Mouse (Mus musculus): ENCODE data around the gene Kctd2.

The Kctd2 gene

GRCm38 (mm10) chr11:115400630-115401391, 19.1 kb upstream of the Kctd2 start:
- peak in 1 of 2 experiments; percentile 55 for DNase-seq (ENCODE audit: low spot score in 2 of 2)

- peak; percentile 67 to 85 for DNase-seq (ENCODE audit: low spot score in 2 of 2)
Measured at GRCm38 (mm10) chr11:115403338-115404124, 16.4 kb upstream of the Kctd2 start, which contains the start of gene Mrpl58. TSS of gene Mrpl58 (plus strand) at chr11:115403752.

GRCm38 (mm10) chr11:115405723-115406122, 14.2 kb upstream of the Kctd2 start:
- DNase-seq (ENCODE audit: low spot score in 2 of 2), result no peak

GRCm38 (mm10) chr11:115406858-115407401, 13.0 kb upstream of the Kctd2 start:
- no peak for DNase-seq (ENCODE audit: low spot score in 2 of 2)

GRCm38 (mm10) chr11:115408266-115408920, 11.5 kb upstream of the Kctd2 start:
- DNase-seq (ENCODE audit: low spot score in 2 of 2), result no peak

GRCm38 (mm10) chr11:115409556-115409955, 10.4 kb upstream of the Kctd2 start:
- no peak for DNase-seq (ENCODE audit: low spot score in 2 of 2)

- peak in 1 of 2 experiments; percentile 69 for DNase-seq (ENCODE audit: low spot score in 2 of 2)
Measured at GRCm38 (mm10) chr11:115420336-115421190, 635 bp downstream of the Kctd2 start.

- no peak for DNase-seq (ENCODE audit: low spot score in 2 of 2)
Measured at GRCm38 (mm10) chr11:115421328-115421727, 1.4 kb downstream of the Kctd2 start.

GRCm38 (mm10) chr11:115421972-115422371, 2.0 kb downstream of the Kctd2 start:
- DNase-seq (ENCODE audit: low spot score in 2 of 2), result no peak

- DNase-seq (ENCODE audit: low spot score in 2 of 2), result no peak
Measured at GRCm38 (mm10) chr11:115423091-115423490, 3.2 kb downstream of the Kctd2 start.

- no peak for DNase-seq (ENCODE audit: low spot score in 2 of 2)
Measured at GRCm38 (mm10) chr11:115424666-115425065, 4.7 kb downstream of the Kctd2 start.

GRCm38 (mm10) chr11:115425671-115426070, 5.7 kb downstream of the Kctd2 start:
- DNase-seq (ENCODE audit: low spot score in 2 of 2), result no peak

GRCm38 (mm10) chr11:115427482-115428331, 7.8 kb downstream of the Kctd2 start:
- DNase-seq (ENCODE audit: low spot score in 2 of 2), result peak in 1 of 2 experiments; percentile 73

GRCm38 (mm10) chr11:115429307-115429706, 9.4 kb downstream of the Kctd2 start:
- no peak for DNase-seq (ENCODE audit: low spot score in 2 of 2)

- DNase-seq (ENCODE audit: low spot score in 2 of 2), result no peak
Measured at GRCm38 (mm10) chr11:115430561-115430960, 10.6 kb downstream of the Kctd2 start.

GRCm38 (mm10) chr11:115432814-115433213, 12.9 kb downstream of the Kctd2 start:
- DNase-seq (ENCODE audit: low spot score in 2 of 2), result no peak

- DNase-seq (ENCODE audit: low spot score in 2 of 2), result no peak
Measured at GRCm38 (mm10) chr11:115433342-115433741, 13.4 kb downstream of the Kctd2 start.

GRCm38 (mm10) chr11:115435596-115436337, 15.8 kb downstream of the Kctd2 start:
- peak in 1 of 2 experiments; percentile 30 for DNase-seq (ENCODE audit: low spot score in 2 of 2)

GRCm38 (mm10) chr11:115437571-115438122, 17.7 kb downstream of the Kctd2 start:
- DNase-seq (ENCODE audit: low spot score in 2 of 2), result no peak
